Mouse (Mus musculus) midbrain, postnatal 0 days (tissue): ENCODE results near the gene Ccr5. TPM values are rescaled to one million over a fixed set of nuclear protein-coding genes. Genes with fewer than 3 reads are reported as not detected.
"Not testable (repeated sequence)": the region's sequence is repeated elsewhere in the genome, so short reads cannot be mapped to it uniquely, and the experiment has no call there.

Experiments used
- ATAC-seq: fragments of 200-750 bp; cut with Nextera tagmentation; 2 replicates; pipeline ENCODE4 v1.8.0; 2017; ENCODE audit warnings: moderate number of reproducible peaks, mild to moderate bottlenecking, moderate TSS enrichment, moderate library complexity; ENCODE audit not compliant: low FRiP score
- DNase-seq: peaks from one replicate; pipeline ENCODE4 v3.0.0-alpha.2; 2015; ENCODE audit warnings: low spot score
- H3K27ac ChIP-seq: fragments of 300-500 bp; sonication (generic); 2 replicates; pipeline ENCODE4 v1.5.1; 2014; ENCODE audit warnings: low read depth, mild to moderate bottlenecking, low read length, mixed read lengths
- H3K27me3 ChIP-seq: fragments of 300-500 bp; sonication (generic); 2 replicates; pipeline ENCODE4 v1.6.1; 2014; ENCODE audit warnings: low read length, control low read depth, mixed read lengths; ENCODE audit not compliant: insufficient read depth
- H3K36me3 ChIP-seq: fragments of 300-500 bp; sonication (generic); 2 replicates; pipeline ENCODE4 v1.6.1; 2014; ENCODE audit warnings: low read length, control low read depth, mixed read lengths; ENCODE audit not compliant: insufficient read depth
- H3K4me1 ChIP-seq: fragments of 300-500 bp; sonication (generic); 2 replicates; pipeline ENCODE4 v1.6.1; 2014; ENCODE audit warnings: mild to moderate bottlenecking, control low read depth, antibody characterized with exemption, low read length, mixed read lengths; ENCODE audit not compliant: insufficient read depth
- H3K4me2 ChIP-seq: fragments of 300-500 bp; sonication (generic); 2 replicates; pipeline ENCODE4 v1.6.1; 2014; ENCODE audit warnings: low read depth, mild to moderate bottlenecking, low read length, mixed read lengths; ENCODE audit not compliant: poor library complexity, severe bottlenecking
- H3K4me3 ChIP-seq: fragments of 300-500 bp; sonication (generic); 2 replicates; pipeline ENCODE4 v1.5.1; 2014; ENCODE audit warnings: low read depth, mild to moderate bottlenecking, low read length, moderate library complexity
- H3K9ac ChIP-seq: fragments of 300-500 bp; sonication (generic); replicated peaks from 2 replicates; pipeline ENCODE4 v1.6.1; 2014; ENCODE audit warnings: mild to moderate bottlenecking, low read length, moderate library complexity, mixed read lengths; ENCODE audit not compliant: poor library complexity, severe bottlenecking
- H3K9me3 ChIP-seq: fragments of 300-500 bp; sonication (generic); 2 replicates; pipeline ENCODE4 v1.6.1; 2016; ENCODE audit warnings: low read length, control low read depth
- CTCF ChIP-seq: IDR thresholded peaks from 2 replicates; pipeline ENCODE4 v1.5.1; 2016; ENCODE audit warnings: antibody characterized with exemption, mild to moderate bottlenecking
- WGBS: fragments of 180-500 bp; shearing (Covaris S2); extraction: QIAGEN DNeasy Blood & Tissue Kit; methylation state at CpG from one replicate; pipeline ENCODE4 v1.1.7; 2014; 5-methylcytosine and 5-hydroxymethylcytosine counted together
- polyA plus RNA-seq: library from polyadenylated mRNA; unstranded; fragments of >200 nt; fragmentation: Nextera tagmentation; extraction: Ambion mirVana; gene quantifications from 2 replicates; pipeline ENCODE4 v1.2.1, GENCODE M21; 2015
- total RNA-seq: library from RNA; depleted of rRNA; stranded (reverse); fragments of >200 nt; gene quantifications from 2 replicates; pipeline ENCODE4 v1.2.3, GENCODE M21; 2014

Ccr5 gene
- total and polyA plus RNA-seq, 2 experiments from 2014 or later = 0.38 to 0.48 TPM

DNA sequence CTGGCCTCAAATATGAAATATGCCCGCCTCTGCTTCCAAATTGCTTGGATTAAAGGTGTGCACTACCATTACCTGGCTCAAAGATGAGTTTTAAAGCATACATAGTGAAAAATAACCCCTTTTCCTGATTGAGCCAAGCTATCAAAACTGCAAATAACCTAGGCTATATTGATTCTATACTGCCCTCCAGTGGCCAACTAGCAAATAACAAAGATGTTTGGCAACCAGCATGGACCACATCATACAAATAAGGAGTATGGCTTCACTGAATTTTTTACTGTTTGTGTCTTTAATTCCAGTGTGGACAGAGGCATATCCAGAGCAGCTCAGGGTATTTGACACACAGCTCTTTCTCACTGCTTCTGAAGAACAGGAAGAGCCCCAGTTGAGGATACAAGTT is 7.0 kb downstream of the Ccr5 start:
- WGBS = 5% methylated on average over 1 of the region's 1 CpGs
- H3K4me1 ChIP-seq = no peaks in the 10 kb centered on the region
- no peak overlapping the region for H3K4me2 ChIP-seq
- H3K9me3 ChIP-seq = no peaks in the 10 kb centered on the region
- H3K9ac ChIP-seq = no peak overlapping the region
- no peaks in the 10 kb centered on the region for H3K27me3 ChIP-seq
- H3K27ac ChIP-seq = no peak overlapping the region
- TF ChIP-seq CTCF = peak; percentile 86
- H3K4me3 ChIP-seq = no peak overlapping the region
- DNase-seq (peak; percentile 77), ATAC-seq (no peak)
- no peaks in the 10 kb centered on the region for H3K36me3 ChIP-seq

DNA sequence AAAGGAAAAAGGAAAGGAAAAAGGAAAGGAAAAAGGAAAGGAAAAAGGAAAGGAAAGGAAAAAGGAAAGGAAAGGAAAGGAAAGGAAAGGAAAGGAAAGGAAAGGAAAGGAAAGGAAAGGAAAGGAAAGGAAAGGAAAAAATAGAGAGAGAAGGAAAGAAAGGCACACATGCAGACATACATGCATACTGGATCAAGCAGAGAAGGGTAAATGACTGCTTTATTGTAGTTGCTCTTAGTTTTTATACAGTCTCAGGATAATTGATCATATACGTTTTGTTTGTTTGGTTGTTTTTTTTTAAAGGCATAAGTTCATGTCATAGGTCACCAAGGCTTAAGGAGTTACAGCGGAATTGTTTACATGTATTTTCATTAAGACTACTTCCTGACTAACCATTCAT is 11.6 kb downstream of the Ccr5 start:
- H3K9ac ChIP-seq, ATAC-seq, H3K9me3 ChIP-seq, H3K27ac ChIP-seq, H3K36me3 ChIP-seq, H3K4me2 ChIP-seq, H3K27me3 ChIP-seq, H3K4me3 ChIP-seq, H3K4me1 ChIP-seq, DNase-seq: not testable (repeated sequence)
- 76% methylated on average over 2 of the region's 2 CpGs for WGBS

- H3K4me3 ChIP-seq, H3K27ac ChIP-seq, H3K36me3 ChIP-seq, ATAC-seq, DNase-seq, H3K9ac ChIP-seq, H3K27me3 ChIP-seq, H3K4me2 ChIP-seq, H3K9me3 ChIP-seq, H3K4me1 ChIP-seq: not testable (repeated sequence)
- WGBS = 89% methylated on average over 1 of the region's 1 CpGs
These were observed 13.6 kb downstream of the Ccr5 start for GRCm38 (mm10) chr9:124134919-124135318.

GRCm38 (mm10) chr9:124137619-124138018 is 16.3 kb downstream of the Ccr5 start:
- DNase-seq (no peak), ATAC-seq (no peak)
- no peak overlapping the region for H3K4me2 ChIP-seq
- H3K27ac ChIP-seq = no peak overlapping the region
- no peaks in the 10 kb centered on the region for H3K36me3 ChIP-seq
- H3K27me3 ChIP-seq = no peaks in the 10 kb centered on the region
- no peaks in the 10 kb centered on the region for H3K4me1 ChIP-seq
- no peaks in the 10 kb centered on the region for H3K9me3 ChIP-seq
- H3K9ac ChIP-seq = no peak overlapping the region
- 80% methylated on average over 11 of the region's 11 CpGs for WGBS
- TF ChIP-seq CTCF = no peak
- H3K4me3 ChIP-seq = no peak overlapping the region

DNA sequence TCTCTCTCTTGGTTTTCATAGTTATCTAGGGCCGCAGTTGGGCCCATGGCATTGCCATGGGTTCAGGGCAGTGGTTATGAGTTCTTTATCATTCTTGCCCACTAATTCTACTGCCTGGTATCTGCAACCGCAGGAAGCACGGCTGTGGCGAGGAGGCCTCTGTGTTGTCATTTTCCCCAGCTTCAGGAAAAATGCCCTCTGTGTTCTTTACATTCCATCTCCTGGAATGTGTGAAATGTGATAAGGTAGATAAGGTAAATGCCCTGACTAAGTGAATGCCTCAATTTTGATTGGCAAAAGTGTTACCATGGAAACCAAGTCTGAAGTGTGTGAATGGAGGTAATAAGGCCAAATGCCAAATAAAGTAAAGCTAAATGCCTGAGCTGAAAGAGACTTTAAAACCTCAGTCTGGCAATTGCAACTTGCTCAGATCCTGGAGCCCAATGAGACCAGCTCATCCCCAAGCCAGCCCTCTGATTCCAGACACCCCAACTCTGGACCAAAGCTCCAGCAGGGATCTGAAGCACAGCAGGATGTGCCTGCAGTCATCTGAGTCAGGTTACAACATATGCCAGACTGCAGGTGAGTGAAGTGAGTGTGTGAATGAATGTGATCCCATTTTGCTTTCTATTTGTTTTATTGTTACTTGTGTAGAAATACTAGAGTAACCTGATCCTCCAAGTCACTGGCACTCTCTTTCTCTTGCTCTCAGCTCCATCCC is 16.9 kb downstream of the Ccr5 start:
- Histone ChIP-seq H3K36me3 (no peaks in the 10 kb centered on the region), H3K9ac (no peak overlapping the region), H3K4me1 (no peaks in the 10 kb centered on the region), H3K9me3 (no peaks in the 10 kb centered on the region), H3K4me2 (no peak overlapping the region), H3K27me3 (no peaks in the 10 kb centered on the region), H3K4me3 (no peak overlapping the region), H3K27ac (no peak overlapping the region)
- 51% methylated on average over 4 of the region's 4 CpGs for WGBS
- ATAC-seq = no peak
- no peak for TF ChIP-seq CTCF
- DNase-seq = no peak

- no peak for ATAC-seq
- TF ChIP-seq CTCF = no peak
- Histone ChIP-seq H3K4me2 (no peak overlapping the region), H3K36me3 (no peaks in the 10 kb centered on the region), H3K9ac (no peak overlapping the region), H3K4me3 (no peak overlapping the region), H3K27ac (no peak overlapping the region), H3K9me3 (no peaks in the 10 kb centered on the region), H3K4me1 (no peaks in the 10 kb centered on the region), H3K27me3 (no peaks in the 10 kb centered on the region)
- 86% methylated on average over 1 of the region's 1 CpGs for WGBS
- no peak for DNase-seq
These were observed 22.3 kb downstream of the Ccr5 start for GRCm38 (mm10) chr9:124143678-124144077.
